Mouse (Mus musculus) adrenal gland, postnatal 10 days (tissue): ENCODE measurements around the gene Smyd4. TPM values are rescaled to one million over a fixed set of nuclear protein-coding genes. Genes with fewer than 3 reads are reported as not detected.
A peak's percentile ranks its signal among the peaks of the same experiment; 100 is the strongest.

Experiments
- DNase-seq: peaks from one replicate; pipeline ENCODE4 v3.0.0; 2021; ENCODE audit warnings: mixed read lengths
- total RNA-seq, 2 experiments: library from RNA; stranded (reverse); gene quantifications; 2 replicates each; pipeline ENCODE4 v1.2.3; 2021

The Smyd4 gene
- total RNA-seq, 2 experiments from 2014 or later: 7.8 to 9.3 TPM

GRCm38 (mm10) chr11:75420037-75420436 lies 71.8 kb downstream of the Smyd4 start:
- no peak for DNase-seq

GRCm38 (mm10) chr11:75420810-75421374 lies 72.7 kb downstream of the Smyd4 start:
- no peak for DNase-seq

GRCm38 (mm10) chr11:75421375-75422012 lies 73.3 kb downstream of the Smyd4 start:
- peak; percentile 27 for DNase-seq

- DNase-seq: no peak
These were observed 74.0 kb downstream of the Smyd4 start, which contains the start of gene Serpinf1 for GRCm38 (mm10) chr11:75422013-75422792. Serpinf1 (minus strand) TSS chr11:75422701.

- DNase-seq: no peak
These were observed 74.9 kb downstream of the Smyd4 start for GRCm38 (mm10) chr11:75423091-75423490.

- no peak for DNase-seq
These were observed 75.8 kb downstream of the Smyd4 start for GRCm38 (mm10) chr11:75424033-75424432.

GRCm38 (mm10) chr11:75424459-75424858 lies 76.2 kb downstream of the Smyd4 start:
- no peak for DNase-seq

- DNase-seq: no peak
These were observed 80.9 kb downstream of the Smyd4 start for GRCm38 (mm10) chr11:75429019-75429705.

- DNase-seq: peak; percentile 55
These were observed 83.1 kb downstream of the Smyd4 start for GRCm38 (mm10) chr11:75431307-75431706.

GRCm38 (mm10) chr11:75434138-75434537 lies 85.9 kb downstream of the Smyd4 start:
- DNase-seq: no peak

GRCm38 (mm10) chr11:75438194-75438593 lies 90.0 kb downstream of the Smyd4 start:
- no peak for DNase-seq

- DNase-seq: no peak
These were observed 90.6 kb downstream of the Smyd4 start for GRCm38 (mm10) chr11:75438804-75439203.

GRCm38 (mm10) chr11:75439363-75439762 lies 91.1 kb downstream of the Smyd4 start, which contains the start of gene Serpinf2:
Serpinf2 (minus strand) TSS chr11:75439591.
- DNase-seq: no peak

GRCm38 (mm10) chr11:75439951-75440350 lies 91.7 kb downstream of the Smyd4 start:
- DNase-seq: no peak

- DNase-seq: no peak
These were observed 92.8 kb downstream of the Smyd4 start for GRCm38 (mm10) chr11:75441034-75441433.

- no peak for DNase-seq
These were observed 93.4 kb downstream of the Smyd4 start for GRCm38 (mm10) chr11:75441601-75442000.

GRCm38 (mm10) chr11:75443711-75444110 lies 95.5 kb downstream of the Smyd4 start:
- no peak for DNase-seq

GRCm38 (mm10) chr11:75448575-75448974 lies 100.3 kb downstream of the Smyd4 start:
- no peak for DNase-seq

- DNase-seq: no peak
These were observed 101.5 kb downstream of the Smyd4 start for GRCm38 (mm10) chr11:75449695-75450094.

- no peak for DNase-seq
These were observed 102.2 kb downstream of the Smyd4 start for GRCm38 (mm10) chr11:75450304-75450908.

GRCm38 (mm10) chr11:75450936-75451335 lies 102.7 kb downstream of the Smyd4 start:
- DNase-seq: no peak

- no peak for DNase-seq
These were observed 103.8 kb downstream of the Smyd4 start for GRCm38 (mm10) chr11:75452081-75452480.
